Mouse (Mus musculus): ENCODE results near the gene Il2rb. TPM values are rescaled to one million over a fixed set of nuclear protein-coding genes. Genes with fewer than 3 reads are reported as not detected.

Gene Il2rb
- polyA plus RNA-seq, 1 experiment from 2014 or later: 0.63 TPM

- no peaks in the 10 kb centered on the region for H3K27me3 ChIP-seq (replicated peaks; ENCODE audit: insufficient read depth, low read length)
- no peak overlapping the region for H3K4me2 ChIP-seq (replicated peaks; ENCODE audit: low read depth, low read length)
- WGBS: 55% methylated on average over 6 of the region's 6 CpGs
- no peak for TF ChIP-seq CTCF (IDR thresholded peaks at IDR 0.05)
- no peak for TF ChIP-seq EP300 (IDR thresholded peaks at IDR 0.05)
- H3K36me3 ChIP-seq (ENCODE audit: insufficient read depth, low read length): no peaks in the 10 kb centered on the region
- H3K27ac ChIP-seq (ENCODE audit: low read length): no peak overlapping the region
- H3K9ac ChIP-seq (replicated peaks; ENCODE audit: low read depth): no peak overlapping the region
- no peak for ATAC-seq
- no peak for DNase-seq (ENCODE audit: low spot score)
- H3K4me3 ChIP-seq (ENCODE audit: low read depth, low read length): no peak overlapping the region
- H3K9me3 ChIP-seq (ENCODE audit: low read length): no peaks in the 10 kb centered on the region
- H3K4me1 ChIP-seq (ENCODE audit: insufficient read depth, low read depth, low read length): no peaks in the 10 kb centered on the region
Measured at GRCm38 (mm10) chr15:78521892-78522291, 26.8 kb upstream of the Il2rb start.

DNA sequence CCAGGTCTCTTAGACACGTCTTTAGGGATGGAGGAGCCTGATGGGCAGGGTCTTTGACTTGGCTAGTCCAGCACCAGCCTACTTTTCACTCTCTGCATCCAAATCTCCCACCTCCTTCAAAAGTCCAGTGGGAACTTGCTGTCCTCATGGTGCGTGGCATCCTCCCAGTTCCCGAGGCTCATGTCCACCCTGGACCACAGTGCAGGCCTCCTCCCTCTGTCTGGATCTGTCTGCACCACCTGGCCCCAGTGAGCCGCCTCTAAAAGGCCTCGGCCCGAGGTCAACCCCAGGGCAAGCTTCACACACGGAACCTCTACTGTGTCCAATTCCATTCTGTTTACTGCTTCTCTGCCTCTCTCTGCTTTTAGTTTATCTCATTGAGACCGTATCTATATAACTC is 26.3 kb upstream of the Il2rb start:
- no peak for TF ChIP-seq CTCF (IDR thresholded peaks at IDR 0.05)
- TF ChIP-seq EP300 (IDR thresholded peaks at IDR 0.05): no peak
- Histone ChIP-seq H3K9me3 (ENCODE audit: low read length) (no peaks in the 10 kb centered on the region), H3K9ac (replicated peaks; ENCODE audit: low read depth) (no peak overlapping the region), H3K4me2 (replicated peaks; ENCODE audit: low read depth, low read length) (no peak overlapping the region), H3K27ac (ENCODE audit: low read length) (no peak overlapping the region), H3K4me3 (ENCODE audit: low read depth, low read length) (no peak overlapping the region), H3K36me3 (ENCODE audit: insufficient read depth, low read length) (no peaks in the 10 kb centered on the region), H3K27me3 (replicated peaks; ENCODE audit: insufficient read depth, low read length) (no peaks in the 10 kb centered on the region), H3K4me1 (ENCODE audit: insufficient read depth, low read depth, low read length) (no peaks in the 10 kb centered on the region)
- DNase-seq (ENCODE audit: low spot score) (no peak), ATAC-seq (no peak)
- 72% methylated on average over 8 of the region's 8 CpGs for WGBS

GRCm38 (mm10) chr15:78520112-78520715 is 25.1 kb upstream of the Il2rb start:
- WGBS: 61% methylated on average over 13 of the region's 13 CpGs
- Histone ChIP-seq H3K36me3 (ENCODE audit: insufficient read depth, low read length) (no peaks in the 10 kb centered on the region), H3K4me1 (ENCODE audit: insufficient read depth, low read depth, low read length) (no peaks in the 10 kb centered on the region), H3K27ac (ENCODE audit: low read length) (no peak overlapping the region), H3K4me3 (ENCODE audit: low read depth, low read length) (no peak overlapping the region), H3K27me3 (replicated peaks; ENCODE audit: insufficient read depth, low read length) (no peaks in the 10 kb centered on the region), H3K9me3 (ENCODE audit: low read length) (no peaks in the 10 kb centered on the region), H3K9ac (replicated peaks; ENCODE audit: low read depth) (no peak overlapping the region), H3K4me2 (replicated peaks; ENCODE audit: low read depth, low read length) (no peak overlapping the region)
- TF ChIP-seq EP300 (IDR thresholded peaks at IDR 0.05) (no peak), CTCF (IDR thresholded peaks at IDR 0.05) (no peak)
- peak; percentile 55 for ATAC-seq
- DNase-seq (ENCODE audit: low spot score): peak; percentile 31

DNA sequence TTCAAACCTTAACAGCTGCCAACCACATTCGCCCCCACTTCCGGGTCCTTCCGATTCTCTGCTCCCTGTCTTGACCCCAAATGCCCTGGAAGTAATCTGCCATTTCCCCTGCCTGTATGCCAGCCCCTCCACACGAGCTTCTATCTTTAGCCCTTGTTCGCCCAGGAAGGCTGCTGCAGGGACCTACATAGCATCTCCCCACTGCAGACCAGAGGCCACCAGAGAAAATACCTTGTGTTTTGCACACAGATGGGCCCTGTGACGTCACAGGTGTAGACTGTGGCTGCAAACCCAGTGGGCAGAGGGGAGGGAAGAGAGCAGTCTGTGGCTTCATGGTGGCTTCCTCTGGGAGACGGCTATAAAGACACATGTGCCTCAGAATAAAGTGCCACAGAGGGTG is 23.1 kb upstream of the Il2rb start:
- H3K4me1 ChIP-seq (ENCODE audit: insufficient read depth, low read depth, low read length): no peaks in the 10 kb centered on the region
- no peaks in the 10 kb centered on the region for H3K27me3 ChIP-seq (replicated peaks; ENCODE audit: insufficient read depth, low read length)
- no peak overlapping the region for H3K4me3 ChIP-seq (ENCODE audit: low read depth, low read length)
- DNase-seq (ENCODE audit: low spot score): no peak
- ATAC-seq: no peak
- no peak overlapping the region for H3K4me2 ChIP-seq (replicated peaks; ENCODE audit: low read depth, low read length)
- WGBS: 46% methylated on average over 7 of the region's 7 CpGs
- no peak overlapping the region for H3K27ac ChIP-seq (ENCODE audit: low read length)
- no peaks in the 10 kb centered on the region for H3K9me3 ChIP-seq (ENCODE audit: low read length)
- no peak overlapping the region for H3K9ac ChIP-seq (replicated peaks; ENCODE audit: low read depth)
- no peaks in the 10 kb centered on the region for H3K36me3 ChIP-seq (ENCODE audit: insufficient read depth, low read length)
- TF ChIP-seq CTCF (IDR thresholded peaks at IDR 0.05): no peak
- TF ChIP-seq EP300 (IDR thresholded peaks at IDR 0.05): no peak

GRCm38 (mm10) chr15:78515759-78516158 is 20.7 kb upstream of the Il2rb start:
- Histone ChIP-seq H3K36me3 (ENCODE audit: insufficient read depth, low read length) (no peaks in the 10 kb centered on the region), H3K27ac (ENCODE audit: low read length) (no peak overlapping the region), H3K4me1 (ENCODE audit: insufficient read depth, low read depth, low read length) (no peaks in the 10 kb centered on the region), H3K4me3 (ENCODE audit: low read depth, low read length) (no peak overlapping the region), H3K27me3 (replicated peaks; ENCODE audit: insufficient read depth, low read length) (no peaks in the 10 kb centered on the region), H3K9me3 (ENCODE audit: low read length) (no peaks in the 10 kb centered on the region), H3K4me2 (replicated peaks; ENCODE audit: low read depth, low read length) (no peak overlapping the region), H3K9ac (replicated peaks; ENCODE audit: low read depth) (no peak overlapping the region)
- TF ChIP-seq EP300 (IDR thresholded peaks at IDR 0.05): no peak
- no peak for TF ChIP-seq CTCF (IDR thresholded peaks at IDR 0.05)
- ATAC-seq (no peak), DNase-seq (ENCODE audit: low spot score) (peak; percentile 27)
- 77% methylated on average over 6 of the region's 6 CpGs for WGBS

DNA sequence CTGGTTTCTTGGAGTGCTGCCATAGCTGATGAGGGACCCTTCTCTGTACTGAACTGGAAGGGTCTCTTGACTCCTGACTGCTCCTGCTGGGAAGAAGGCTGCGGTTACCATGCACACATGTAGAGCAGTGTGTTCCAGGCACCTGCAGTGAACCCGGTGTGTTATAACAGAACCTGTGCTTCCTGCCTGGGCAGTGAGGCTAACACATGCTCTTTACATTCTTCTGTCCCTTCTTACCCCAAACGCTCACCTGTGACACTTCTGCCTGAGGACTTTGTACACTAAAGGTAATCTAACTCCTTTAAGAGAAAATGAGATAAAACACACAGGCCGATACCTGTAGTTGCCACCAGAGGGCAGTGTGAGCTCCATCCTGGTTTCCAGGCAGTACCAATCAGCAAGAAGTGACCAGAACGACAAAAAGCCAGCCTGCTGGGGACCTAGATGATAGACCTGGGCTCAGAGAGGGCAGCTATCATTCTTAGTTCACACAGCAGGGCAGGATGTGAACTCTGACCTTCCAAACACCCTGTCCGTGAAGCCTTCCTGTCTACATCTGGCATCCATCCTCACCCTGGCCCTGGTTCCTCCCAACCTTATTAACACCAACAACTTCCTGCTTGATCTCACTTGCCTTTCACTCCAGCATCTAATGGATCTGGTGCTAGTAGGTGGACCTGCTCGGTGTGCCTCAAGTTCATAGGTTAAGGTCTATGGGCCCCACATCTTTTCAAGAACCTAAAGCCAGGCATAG is 19.5 kb upstream of the Il2rb start:
- peak; percentile 76 for DNase-seq (ENCODE audit: low spot score)

More for the DNA sequence above, 19.5 kb upstream of the Il2rb start:
- Histone ChIP-seq H3K9ac (replicated peaks; ENCODE audit: low read depth) (no peak overlapping the region), H3K4me3 (ENCODE audit: low read depth, low read length) (no peak overlapping the region), H3K4me2 (replicated peaks; ENCODE audit: low read depth, low read length) (no peak overlapping the region), H3K36me3 (ENCODE audit: insufficient read depth, low read length) (no peaks in the 10 kb centered on the region), H3K4me1 (ENCODE audit: insufficient read depth, low read depth, low read length) (no peaks in the 10 kb centered on the region), H3K9me3 (ENCODE audit: low read length) (no peaks in the 10 kb centered on the region), H3K27ac (ENCODE audit: low read length) (no peak overlapping the region), H3K27me3 (replicated peaks; ENCODE audit: insufficient read depth, low read length) (no peaks in the 10 kb centered on the region)
- no peak for TF ChIP-seq EP300 (IDR thresholded peaks at IDR 0.05)
- peak; percentile 96 for TF ChIP-seq CTCF (IDR thresholded peaks at IDR 0.05)
- peak; percentile 59 for ATAC-seq
- 21% methylated on average over 7 of the region's 7 CpGs for WGBS
